Mouse (Mus musculus): Measurements from ENCODE around the gene Abat. TPM values are rescaled to one million over a fixed set of nuclear protein-coding genes. Genes with fewer than 3 reads are reported as not detected.

Gene Abat
- polyA plus RNA-seq (2017; shearing (Covaris generic)) = 0.77 TPM

DNA sequence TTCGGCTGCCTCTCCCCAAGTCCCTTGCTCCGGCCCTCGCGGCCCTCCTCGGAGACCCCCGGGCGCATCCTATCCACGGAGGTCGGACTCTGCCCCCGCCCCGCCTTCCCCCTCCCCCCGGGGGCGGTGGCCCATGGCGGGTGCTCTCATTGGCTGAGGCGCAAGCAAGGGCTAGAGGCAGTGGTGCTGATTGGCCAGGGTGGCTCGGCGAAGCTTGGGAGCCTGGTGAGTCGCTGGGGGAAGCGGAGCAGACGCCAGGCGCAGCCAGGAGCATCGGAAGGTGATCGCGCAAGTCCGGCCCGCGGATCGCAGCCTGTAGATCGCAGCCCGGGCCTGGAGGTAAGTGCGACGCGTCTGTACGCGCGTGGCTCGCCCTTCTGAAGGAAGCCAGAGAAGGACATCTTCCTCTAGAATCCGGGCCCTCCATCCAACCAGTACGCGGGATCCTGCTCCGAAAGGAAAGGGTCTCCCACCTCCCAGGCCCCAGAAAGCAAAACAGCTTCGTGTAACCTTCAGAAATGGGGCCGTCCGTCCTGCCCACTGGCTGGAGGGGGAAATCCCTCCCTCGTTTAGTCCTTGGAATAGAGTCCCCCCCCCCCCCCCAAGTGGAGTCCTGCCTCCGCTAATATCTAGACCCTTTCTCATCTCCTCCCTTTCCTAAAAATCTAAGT lies at the start of gene Abat:
Gene Abat (plus strand): TSS at position 194 of the 671 bp plus-strand sequence.

GRCm38 (mm10) chr16:8470603-8471481 lies 42.4 kb upstream of the Abat start, which contains the start of gene Mettl22:
Mettl22 (plus strand) TSS chr16:8470788.

GRCm38 (mm10) chr16:8637217-8638051 lies 124.2 kb downstream of the Abat start, which contains the start of the genes Pmm2 and Tmem186:
Pmm2 (plus strand) TSS chr16:8637674.
Tmem186 (minus strand) TSS chr16:8637712.

Other genes with a start within 250 kb of the Abat start
- gene Tmem114, start 88.3 kb upstream of the Abat start, polyA plus RNA-seq (2017; shearing (Covaris generic)) = not detected
- 42.5 TPM for gene Mettl22, start 42.6 kb upstream of the Abat start, polyA plus RNA-seq (2017; shearing (Covaris generic))
- gene Pmm2, start 124.2 kb downstream of the Abat start, polyA plus RNA-seq (2017; shearing (Covaris generic)) = 121 TPM
- 21.1 TPM for gene Tmem186, start 124.3 kb downstream of the Abat start, polyA plus RNA-seq (2017; shearing (Covaris generic))
- gene Carhsp1, start 158.7 kb downstream of the Abat start, polyA plus RNA-seq (2017; shearing (Covaris generic)) = 24.1 TPM
- gene Gm5767, start 167.3 kb downstream of the Abat start, polyA plus RNA-seq (2017; shearing (Covaris generic)) = not detected

Data from CD4-positive, CD25-positive, alpha-beta regulatory T cell, adult 9 weeks (primary cell).